Mouse (Mus musculus) CH12.LX (cell line): Measurements from ENCODE around the gene Naa40.

Experiments used
- CTCF ChIP-seq, 2 experiments: IDR thresholded peaks in 1 of 2; conservative IDR thresholded peaks in 1 of 2; 2 replicates each; pipeline ENCODE4 v1.5.1; 2011 to 2012; ENCODE audit warnings: low read depth in 2 of 2, low read length in 2 of 2, improper control_type of control experiment in 1 of 2, inconsistent platforms in 1 of 2, mild to moderate bottlenecking in 1 of 2, moderate library complexity in 1 of 2
- E2F4 ChIP-seq: IDR thresholded peaks from 2 replicates; pipeline ENCODE4 v1.6.1; 2011; ENCODE audit warnings: low read depth, low read length, improper control_type of control experiment; ENCODE audit not compliant: insufficient replicate concordance
- ELF1 ChIP-seq: IDR thresholded peaks from 2 replicates; pipeline ENCODE4 v1.6.1; 2014; ENCODE audit warnings: low read depth, mild to moderate bottlenecking, inconsistent platforms, low read length, improper control_type of control experiment
- EP300 ChIP-seq: IDR thresholded peaks from 2 replicates; pipeline ENCODE4 v1.6.1; 2011; ENCODE audit warnings: low read length, improper control_type of control experiment
- HCFC1 ChIP-seq: IDR thresholded peaks from 2 replicates; pipeline ENCODE4 v1.6.1; 2012; ENCODE audit warnings: low read depth, mild to moderate bottlenecking, inconsistent platforms, low read length, improper control_type of control experiment
- MAX ChIP-seq: IDR thresholded peaks from 2 replicates; pipeline ENCODE4 v1.6.1; 2011; ENCODE audit warnings: low read length, improper control_type of control experiment
- MEF2A ChIP-seq: IDR thresholded peaks from 2 replicates; pipeline ENCODE4 v1.6.1; 2014; ENCODE audit warnings: low read depth, mild to moderate bottlenecking, inconsistent platforms, low read length, improper control_type of control experiment, borderline replicate concordance
- POLR2A ChIP-seq: IDR thresholded peaks from 2 replicates; pipeline ENCODE4 v1.6.1; 2011; ENCODE audit warnings: low read depth, mild to moderate bottlenecking, improper control_type of control experiment, low read length
- TCF12 ChIP-seq: IDR thresholded peaks from 2 replicates; pipeline ENCODE4 v1.6.1; 2014; ENCODE audit warnings: low read depth, mild to moderate bottlenecking, inconsistent platforms, low read length, improper control_type of control experiment
- USF1 ChIP-seq: IDR thresholded peaks from 2 replicates; pipeline ENCODE4 v1.6.1; 2014; ENCODE audit warnings: low read depth, mild to moderate bottlenecking, inconsistent platforms, low read length, improper control_type of control experiment
- ZKSCAN1 ChIP-seq: IDR thresholded peaks from 2 replicates; pipeline ENCODE4 v1.6.1; 2012; ENCODE audit warnings: low read depth, inconsistent platforms, low read length, improper control_type of control experiment, borderline replicate concordance
- ZNF384 ChIP-seq: IDR thresholded peaks from 2 replicates; pipeline ENCODE4 v1.6.1; 2012; ENCODE audit warnings: low read depth, low read length, improper control_type of control experiment, inconsistent platforms

GRCm38 (mm10) chr19:7189026-7189425 lies 52.0 kb downstream of the Naa40 start:
- no peak for TF ChIP-seq CTCF (conservative IDR thresholded peaks at IDR 0.05 in 1 of 2, IDR thresholded peaks at IDR 0.05 in 1 of 2; ENCODE audit: low read depth in 2 of 2, low read length in 2 of 2)
- no peak for TF ChIP-seq MAX
- TF ChIP-seq TCF12: no peak
- TF ChIP-seq ZNF384: no peak
- TF ChIP-seq E2F4: no peak
- no peak for TF ChIP-seq USF1
- no peak for TF ChIP-seq ELF1
- no peak for TF ChIP-seq EP300
- no peak for TF ChIP-seq POLR2A
- TF ChIP-seq ZKSCAN1: no peak
- TF ChIP-seq HCFC1: no peak
- no peak for TF ChIP-seq MEF2A
